Mouse (Mus musculus) cortical plate, adult 2 months (tissue): ENCODE measurements around the gene Klhl42.

Experiments
- CTCF ChIP-seq: fragments of 200-500 bp; IDR thresholded peaks from 2 replicates; pipeline ENCODE4 v1.5.1; 2011; ENCODE audit warnings: mild to moderate bottlenecking, control low read depth, low read length; ENCODE audit not compliant: insufficient read depth; ENCODE audit errors: extremely low read depth
- POLR2A ChIP-seq: fragments of 200-500 bp; IDR thresholded peaks from 2 replicates; pipeline ENCODE4 v1.6.1; 2011; ENCODE audit warnings: mild to moderate bottlenecking, low read length, control low read depth; ENCODE audit not compliant: insufficient read depth; ENCODE audit errors: extremely low read depth

DNA sequence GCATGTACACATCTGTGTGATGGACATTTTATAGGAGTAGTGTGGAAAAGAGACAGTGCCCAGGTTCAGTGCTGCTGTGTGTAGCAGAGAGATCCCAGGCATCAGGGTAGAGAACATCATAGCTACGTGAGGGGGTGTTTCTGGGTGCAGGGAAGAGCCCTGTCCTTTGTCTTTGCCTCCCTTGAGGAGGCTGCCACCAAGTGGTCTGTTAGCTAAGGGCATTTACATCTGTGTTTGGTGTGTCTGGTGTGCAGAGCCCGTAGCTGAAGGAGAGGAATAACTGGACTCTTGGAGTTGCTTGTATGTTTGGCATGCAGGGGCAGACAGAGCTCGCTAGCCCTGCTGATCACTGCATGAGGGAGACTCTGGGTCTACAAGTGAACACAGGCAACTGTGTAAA is 11.1 kb downstream of the Klhl42 start:
- TF ChIP-seq CTCF (peak; percentile 36; the same call in 1 of the 2 replicates), POLR2A (no peak)
